Mouse (Mus musculus) stomach, embryonic 16.5 days (tissue): ENCODE data around the gene Edc3. TPM values are rescaled to one million over a fixed set of nuclear protein-coding genes. Genes with fewer than 3 reads are reported as not detected.

ENCODE experiments used
- ATAC-seq: fragments of 200-750 bp; cut with Nextera tagmentation; 2 replicates; pipeline ENCODE4 v1.8.0; 2017; ENCODE audit warnings: moderate number of reproducible peaks, moderate TSS enrichment; ENCODE audit not compliant: insufficient read depth, low FRiP score
- H3K27ac ChIP-seq: fragments of 300-500 bp; sonication (generic); 2 replicates; pipeline ENCODE4 v1.5.1; 2014; ENCODE audit warnings: low read length
- H3K27me3 ChIP-seq: fragments of 300-500 bp; sonication (generic); 2 replicates; pipeline ENCODE4 v1.6.1; 2014; ENCODE audit warnings: low read length, control low read depth, mixed read lengths; ENCODE audit not compliant: control insufficient read depth, insufficient read depth
- H3K36me3 ChIP-seq: fragments of 300-500 bp; sonication (generic); 2 replicates; pipeline ENCODE4 v1.6.1; 2014; ENCODE audit warnings: low read length; ENCODE audit not compliant: control insufficient read depth, insufficient read depth
- H3K4me1 ChIP-seq: fragments of 300-500 bp; sonication (generic); 2 replicates; pipeline ENCODE4 v1.6.1; 2014; ENCODE audit warnings: low read length, control low read depth, mixed read lengths; ENCODE audit not compliant: control insufficient read depth, insufficient read depth
- H3K4me2 ChIP-seq: fragments of 300-500 bp; sonication (generic); 2 replicates; pipeline ENCODE4 v1.6.1; 2014; ENCODE audit warnings: low read depth, low read length, mixed read lengths
- H3K4me3 ChIP-seq: fragments of 300-500 bp; sonication (generic); replicated peaks from 2 replicates; pipeline ENCODE4 v1.5.1; 2014; ENCODE audit warnings: mild to moderate bottlenecking, low read length
- H3K9ac ChIP-seq: fragments of 300-500 bp; sonication (generic); 2 replicates; pipeline ENCODE4 v1.6.1; 2014; ENCODE audit warnings: low read length
- H3K9me3 ChIP-seq: fragments of 300-500 bp; sonication (generic); replicated peaks from 2 replicates; pipeline ENCODE4 v1.6.1; 2016; ENCODE audit warnings: low read length, control low read depth; ENCODE audit not compliant: control insufficient read depth
- WGBS: fragments of 180-500 bp; shearing (Covaris S2); extraction: QIAGEN DNeasy Blood & Tissue Kit; methylation state at CpG from one replicate; pipeline ENCODE4 v1.1.7; 2014; 5-methylcytosine and 5-hydroxymethylcytosine counted together
- polyA plus RNA-seq: library from polyadenylated mRNA; unstranded; fragments of >200 nt; fragmentation: Nextera tagmentation; extraction: Ambion mirVana; gene quantifications from 2 replicates; pipeline ENCODE4 v1.2.1, GENCODE M21; 2015

Gene Edc3
- polyA plus RNA-seq, 1 experiment from 2014 or later, result 28.6 TPM

- Histone ChIP-seq H3K4me1 (peaks cover 5% of the 10 kb centered on the region), H3K27ac (no peak overlapping the region), H3K9me3 (no peaks in the 10 kb centered on the region), H3K36me3 (peaks cover 29% of the 10 kb centered on the region), H3K4me3 (no peak overlapping the region), H3K27me3 (no peaks in the 10 kb centered on the region), H3K9ac (no peak overlapping the region), H3K4me2 (no peak overlapping the region)
- WGBS, result 90% methylated on average over 7 of the region's 7 CpGs
- no peak for ATAC-seq
Measured at GRCm38 (mm10) chr9:57718408-57718807, 10.1 kb downstream of the Edc3 start.

- Histone ChIP-seq H3K9ac (no peak overlapping the region), H3K27ac (no peak overlapping the region), H3K36me3 (peaks cover 16% of the 10 kb centered on the region; the same call in 1 of the 2 replicates), H3K9me3 (no peaks in the 10 kb centered on the region), H3K4me3 (no peak overlapping the region), H3K4me2 (no peak overlapping the region), H3K27me3 (no peaks in the 10 kb centered on the region), H3K4me1 (peaks cover 10% of the 10 kb centered on the region)
- ATAC-seq, result no peak
- WGBS, result 89% methylated on average over 3 of the region's 3 CpGs
Measured at GRCm38 (mm10) chr9:57720736-57721135, 12.4 kb downstream of the Edc3 start.

DNA sequence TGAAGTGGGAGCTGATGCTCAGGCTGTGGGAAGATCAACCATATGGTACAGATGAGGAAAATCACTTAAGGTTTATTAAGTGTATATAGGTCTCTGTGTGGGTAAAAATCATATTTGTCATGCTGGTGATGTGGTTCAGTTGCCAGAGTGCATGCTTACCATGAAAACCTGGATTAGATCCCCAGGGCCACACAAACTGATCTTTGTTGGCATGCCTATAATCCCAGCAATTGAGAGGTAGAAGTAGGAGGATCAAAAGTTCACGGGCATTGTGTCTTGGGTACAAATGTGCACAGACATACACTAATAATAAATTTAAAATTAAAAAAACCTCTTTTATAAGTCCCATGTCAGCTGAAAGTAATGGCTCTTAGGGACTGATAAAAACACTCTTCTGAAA, 14.0 kb downstream of the Edc3 start:
- 84% methylated on average over 1 of the region's 1 CpGs for WGBS
- Histone ChIP-seq H3K36me3 (peaks cover 18% of the 10 kb centered on the region), H3K9me3 (no peaks in the 10 kb centered on the region), H3K4me2 (no peak overlapping the region), H3K4me3 (no peak overlapping the region), H3K9ac (no peak overlapping the region), H3K27ac (no peak overlapping the region), H3K4me1 (peaks cover 10% of the 10 kb centered on the region), H3K27me3 (no peaks in the 10 kb centered on the region)
- ATAC-seq, result no peak

GRCm38 (mm10) chr9:57723315-57723715, 15.0 kb downstream of the Edc3 start:
- no peak overlapping the region for H3K4me3 ChIP-seq
- WGBS, result 53% methylated on average over 5 of the region's 5 CpGs
- ATAC-seq, result no peak
- no peaks in the 10 kb centered on the region for H3K9me3 ChIP-seq
- no peak overlapping the region for H3K4me2 ChIP-seq
- no peaks in the 10 kb centered on the region for H3K27me3 ChIP-seq
- peaks cover 10% of the 10 kb centered on the region for H3K4me1 ChIP-seq
- H3K9ac ChIP-seq, result no peak overlapping the region
- H3K27ac ChIP-seq, result peak overlapping the region; percentile 38
- H3K36me3 ChIP-seq, result peaks cover 20% of the 10 kb centered on the region

GRCm38 (mm10) chr9:57723796-57724195, 15.5 kb downstream of the Edc3 start:
- Histone ChIP-seq H3K9me3 (no peaks in the 10 kb centered on the region), H3K36me3 (peaks cover 19% of the 10 kb centered on the region), H3K4me2 (no peak overlapping the region), H3K9ac (no peak overlapping the region), H3K27me3 (no peaks in the 10 kb centered on the region), H3K4me1 (peaks cover 10% of the 10 kb centered on the region), H3K27ac (no peak overlapping the region), H3K4me3 (no peak overlapping the region)
- WGBS, result 76% methylated on average over 5 of the region's 5 CpGs
- ATAC-seq, result no peak

GRCm38 (mm10) chr9:57724701-57725100, 16.4 kb downstream of the Edc3 start:
- Histone ChIP-seq H3K27me3 (no peaks in the 10 kb centered on the region), H3K4me1 (peaks cover 10% of the 10 kb centered on the region), H3K9me3 (no peaks in the 10 kb centered on the region), H3K4me2 (no peak overlapping the region), H3K36me3 (peaks cover 19% of the 10 kb centered on the region), H3K27ac (no peak overlapping the region), H3K9ac (no peak overlapping the region), H3K4me3 (no peak overlapping the region)
- no peak for ATAC-seq
- WGBS, result 92% methylated on average over 3 of the region's 3 CpGs

DNA sequence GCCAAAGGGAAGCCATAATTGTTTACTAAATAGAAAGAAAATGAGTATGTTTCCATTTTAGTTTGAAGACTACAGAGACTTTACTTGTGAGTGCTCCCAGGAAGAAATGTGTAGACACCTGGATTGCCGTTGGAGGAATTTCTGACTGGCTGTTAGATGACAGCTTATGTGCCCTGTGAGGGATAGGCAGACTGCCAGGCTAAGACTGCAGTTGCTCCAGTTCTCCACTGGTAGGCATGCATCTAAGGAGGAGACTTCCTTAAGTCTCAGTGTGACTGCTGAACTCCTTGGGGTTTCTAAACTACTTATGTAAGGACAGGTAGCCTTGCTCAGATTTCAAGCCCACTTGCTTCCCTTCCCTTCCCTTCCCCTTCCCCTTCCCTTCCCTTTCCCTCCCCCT, 20.0 kb downstream of the Edc3 start:
- Histone ChIP-seq H3K27ac (no peak overlapping the region), H3K36me3 (peaks cover 15% of the 10 kb centered on the region)

DNA sequence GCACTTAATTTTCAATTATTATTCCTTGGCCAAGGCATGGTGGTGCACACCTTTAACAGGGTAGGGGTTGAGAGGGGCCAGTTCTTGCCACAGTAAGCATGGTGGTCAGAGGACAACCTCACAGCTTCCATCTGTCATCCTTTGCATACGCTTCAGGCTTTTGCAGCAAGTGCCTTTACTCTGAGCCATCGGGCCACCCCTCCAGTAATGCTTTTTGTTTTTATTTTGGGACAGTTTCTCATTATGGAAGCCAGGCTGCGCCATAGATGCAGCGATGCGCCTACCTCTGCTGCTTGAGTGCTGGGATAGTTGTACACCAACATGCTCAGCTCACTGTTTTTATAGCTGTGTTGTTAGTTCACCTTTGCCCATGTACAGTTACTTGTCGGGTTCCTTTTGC, 25.3 kb downstream of the Edc3 start:
- no peak for ATAC-seq
- WGBS, result 94% methylated on average over 6 of the region's 6 CpGs
- H3K4me1 ChIP-seq, result no peaks in the 10 kb centered on the region
- no peak overlapping the region for H3K27ac ChIP-seq
- no peak overlapping the region for H3K4me2 ChIP-seq
- H3K9me3 ChIP-seq, result no peaks in the 10 kb centered on the region
- H3K36me3 ChIP-seq, result peaks cover 3% of the 10 kb centered on the region; the same call in 1 of the 2 replicates
- no peak overlapping the region for H3K9ac ChIP-seq
- H3K27me3 ChIP-seq, result no peaks in the 10 kb centered on the region
- no peak overlapping the region for H3K4me3 ChIP-seq

More for the DNA sequence above, 20.0 kb downstream of the Edc3 start:
- ATAC-seq, result no peak
- no peak overlapping the region for H3K4me3 ChIP-seq
- peaks cover 5% of the 10 kb centered on the region for H3K4me1 ChIP-seq
- no peaks in the 10 kb centered on the region for H3K9me3 ChIP-seq
- no peaks in the 10 kb centered on the region for H3K27me3 ChIP-seq
- H3K4me2 ChIP-seq, result no peak overlapping the region
- 74% methylated on average over 1 of the region's 1 CpGs for WGBS
- H3K9ac ChIP-seq, result no peak overlapping the region

- 93% methylated on average over 5 of the region's 5 CpGs for WGBS
- no peaks in the 10 kb centered on the region for H3K9me3 ChIP-seq
- H3K36me3 ChIP-seq, result no peaks in the 10 kb centered on the region
Measured at GRCm38 (mm10) chr9:57739863-57740262, 31.5 kb downstream of the Edc3 start.

More at GRCm38 (mm10) chr9:57739863-57740262, 31.5 kb downstream of the Edc3 start:
- H3K27me3 ChIP-seq, result no peaks in the 10 kb centered on the region
- H3K4me2 ChIP-seq, result no peak overlapping the region
- no peak overlapping the region for H3K27ac ChIP-seq
- H3K4me3 ChIP-seq, result no peak overlapping the region
- H3K9ac ChIP-seq, result no peak overlapping the region
- no peak for ATAC-seq
- no peaks in the 10 kb centered on the region for H3K4me1 ChIP-seq
